Mouse (Mus musculus): Measurements from ENCODE around the gene Abcg4.

Gene Abcg4

GRCm38 (mm10) chr9:44268432-44268831, 20.0 kb downstream of the Abcg4 start, which contains the start of gene Nlrx1:
Nlrx1 (minus strand) TSS chr9:44268599.
- DNase-seq = no peak

GRCm38 (mm10) chr9:44268027-44268360, 20.4 kb downstream of the Abcg4 start:
- DNase-seq = peak; percentile 88

GRCm38 (mm10) chr9:44267319-44268026, 20.9 kb downstream of the Abcg4 start:
- no peak for DNase-seq

- no peak for DNase-seq
Observed at GRCm38 (mm10) chr9:44266478-44267226, 21.8 kb downstream of the Abcg4 start.

- no peak for DNase-seq
Observed at GRCm38 (mm10) chr9:44261388-44261787, 27.0 kb downstream of the Abcg4 start.

- DNase-seq = no peak
Observed at GRCm38 (mm10) chr9:44259014-44259413, 29.4 kb downstream of the Abcg4 start.

- DNase-seq = no peak
Observed at GRCm38 (mm10) chr9:44256213-44256612, 32.2 kb downstream of the Abcg4 start.

- DNase-seq = no peak
Observed at GRCm38 (mm10) chr9:44255136-44255521, 33.3 kb downstream of the Abcg4 start.

GRCm38 (mm10) chr9:44254508-44255135, 33.8 kb downstream of the Abcg4 start:
- DNase-seq = no peak

- no peak for DNase-seq
Observed at GRCm38 (mm10) chr9:44253441-44253840, 35.0 kb downstream of the Abcg4 start.

GRCm38 (mm10) chr9:44251314-44251713, 37.1 kb downstream of the Abcg4 start, which contains the start of gene Pdzd3:
Pdzd3 (minus strand) TSS chr9:44251471.
- DNase-seq = no peak

- no peak for DNase-seq
Observed at GRCm38 (mm10) chr9:44250445-44250844, 38.0 kb downstream of the Abcg4 start.

- peak; percentile 60 for DNase-seq
Observed at GRCm38 (mm10) chr9:44249181-44250146, 39.0 kb downstream of the Abcg4 start.

- no peak for DNase-seq
Observed at GRCm38 (mm10) chr9:44247907-44248306, 40.5 kb downstream of the Abcg4 start.

GRCm38 (mm10) chr9:44243621-44244020, 44.8 kb downstream of the Abcg4 start:
- DNase-seq = no peak

GRCm38 (mm10) chr9:44241418-44241817, 47.0 kb downstream of the Abcg4 start:
- no peak for DNase-seq

- DNase-seq = no peak
Observed at GRCm38 (mm10) chr9:44240911-44241310, 47.5 kb downstream of the Abcg4 start.

- no peak for DNase-seq
Observed at GRCm38 (mm10) chr9:44240399-44240798, 48.0 kb downstream of the Abcg4 start, which contains the start of gene Ccdc153. Ccdc153 (plus strand) TSS chr9:44240676.

GRCm38 (mm10) chr9:44239447-44239846, 49.0 kb downstream of the Abcg4 start:
- peak; percentile 56 for DNase-seq

- no peak for DNase-seq
Observed at GRCm38 (mm10) chr9:44238501-44239190, 49.8 kb downstream of the Abcg4 start.

- no peak for DNase-seq
Observed at GRCm38 (mm10) chr9:44237128-44237527, 51.3 kb downstream of the Abcg4 start.

GRCm38 (mm10) chr9:44236601-44237000, 51.8 kb downstream of the Abcg4 start:
- no peak for DNase-seq

Data from right cerebral cortex, postnatal 14 days (tissue).